Comparison of ENCODE assay signal across 7 mouse cellular contexts in genomic region chr12:73617652-73618051, GRCm38 (mm10). TPM values are rescaled to one million over a fixed set of nuclear protein-coding genes. Genes with fewer than 3 reads are reported as not detected.
DNase-seq lines count a peak whose midpoint lies in the region; ATAC-seq lines count a peak whose summit lies in the region.

No protein-coding gene starts in this region.

- no peaks in the 10 kb centered on the region for H3K9me3 ChIP-seq in heart, embryonic 16.5 days (replicated peaks; ENCODE audit: control insufficient read depth, low read length)
- H3K9me3 ChIP-seq in limb, embryonic 10.5 days (replicated peaks), result no peaks in the 10 kb centered on the region

- H3K4me3 ChIP-seq in heart, embryonic 16.5 days (ENCODE audit: low read length), result no peak overlapping the region
- H3K4me3 ChIP-seq in limb, embryonic 10.5 days, result no peak overlapping the region

- peak; percentile 67 for ATAC-seq in heart, embryonic 16.5 days (replicated peaks; ENCODE audit: extremely low read depth, insufficient read depth, low FRiP score)
- no peak for ATAC-seq in megakaryocyte, adult 5-6 weeks (ENCODE audit: poor library complexity, severe bottlenecking)

- no peaks in the 10 kb centered on the region for H3K36me3 ChIP-seq in heart, embryonic 16.5 days (ENCODE audit: control insufficient read depth, insufficient read depth)
- no peaks in the 10 kb centered on the region for H3K36me3 ChIP-seq in limb, embryonic 10.5 days

- H3K4me1 ChIP-seq in heart, embryonic 16.5 days (ENCODE audit: control insufficient read depth, insufficient read depth, low read length), result peaks cover 7% of the 10 kb centered on the region; the same call in 1 of the 2 replicates
- H3K4me1 ChIP-seq in limb, embryonic 10.5 days, result peaks cover 16% of the 10 kb centered on the region

- H3K4me2 ChIP-seq in heart, embryonic 16.5 days (ENCODE audit: low read depth, low read length), result peak overlapping the region; percentile 33

- 29% methylated on average over 10 of the region's 10 CpGs for WGBS in heart, embryonic 16.5 days
- 41% methylated on average over 10 of the region's 10 CpGs for WGBS in limb, embryonic 10.5 days

- peak overlapping the region; percentile 23; the same call in 1 of the 2 replicates for H3K27ac ChIP-seq in heart, embryonic 16.5 days (ENCODE audit: low read length)
- no peak overlapping the region for H3K27ac ChIP-seq in limb, embryonic 10.5 days

- no peaks in the 10 kb centered on the region for H3K27me3 ChIP-seq in heart, embryonic 16.5 days (ENCODE audit: control insufficient read depth, insufficient read depth, low read length)
- no peaks in the 10 kb centered on the region for H3K27me3 ChIP-seq in limb, embryonic 10.5 days (ENCODE audit: low read depth, poor library complexity, severe bottlenecking)

- DNase-seq in embryo, embryonic 11 days, result peak; percentile 26
- DNase-seq in limb, embryonic 10.5 days (ENCODE audit: low spot score), result peak; percentile 44
- peak; percentile 50 for DNase-seq in urinary bladder, adult 2 months (ENCODE audit: low spot score)
- DNase-seq in layer of hippocampus, adult 8-10 months (ENCODE audit: low spot score in 2 of 2), result no peak
- DNase-seq in right cerebral cortex, postnatal 36 days (ENCODE audit: low spot score in 2 of 2), result no peak

- no peak overlapping the region for H3K9ac ChIP-seq in heart, embryonic 16.5 days (ENCODE audit: low read length)

RNA-seq across cellular contexts. Expression of gene Prkch, which starts 33.1 kb away (rescaled TPM):
- polyA plus RNA-seq in heart, embryonic 16.5 days (2015; fragmentation: Nextera tagmentation; extraction: Ambion mirVana), result 12.4 and 15.2 TPM in 2 replicates
- polyA plus RNA-seq in limb, embryonic 10.5 days (2016; fragmentation: Nextera tagmentation; extraction: Ambion mirVana), result 6.4 and 7.4 TPM in 2 replicates
- 18.4 and 18.7 TPM in 2 replicates for polyA plus RNA-seq in urinary bladder, adult 2 months (2012; rRNA removed)
- total RNA-seq in layer of hippocampus, adult 8-10 months (2022), result 1 to 10 TPM; 3.2 to 5.6 (median 4.3) TPM
- 15.5 and 15.6 TPM in 2 replicates for total RNA-seq in megakaryocyte, adult 5-6 weeks (2015)
- total RNA-seq in megakaryocyte, adult 5-6 weeks (2017), result 14.0 and 14.1 TPM in 2 replicates

Comparison
In these comparisons a context has a peak if more than half of its experiments do, and no peak if none do; other contexts are left out.
1. DNase-seq: peak in embryo, embryonic 11 days (single experiment), limb, embryonic 10.5 days (single experiment) and urinary bladder, adult 2 months (single experiment); none in layer of hippocampus, adult 8-10 months (0 of 2) and right cerebral cortex, postnatal 36 days (0 of 2).